Mouse (Mus musculus): ENCODE measurements at regions not wholly inside any gene's neighbourhood (a gene's known extent, or its start where the extent isn't known, plus 50 kb on each side); places are given as distances from the start of the nearest gene placed in this dataset.
"Not testable (repeated sequence)": the region's sequence is repeated elsewhere in the genome, so short reads cannot be mapped to it uniquely, and the experiment has no call there.

GRCm38 (mm10) chr13:61805300-61805699 is 235.4 kb upstream of the Cts3 start:
- not testable (repeated sequence) for DNase-seq (ENCODE audit: low read depth)

DNA sequence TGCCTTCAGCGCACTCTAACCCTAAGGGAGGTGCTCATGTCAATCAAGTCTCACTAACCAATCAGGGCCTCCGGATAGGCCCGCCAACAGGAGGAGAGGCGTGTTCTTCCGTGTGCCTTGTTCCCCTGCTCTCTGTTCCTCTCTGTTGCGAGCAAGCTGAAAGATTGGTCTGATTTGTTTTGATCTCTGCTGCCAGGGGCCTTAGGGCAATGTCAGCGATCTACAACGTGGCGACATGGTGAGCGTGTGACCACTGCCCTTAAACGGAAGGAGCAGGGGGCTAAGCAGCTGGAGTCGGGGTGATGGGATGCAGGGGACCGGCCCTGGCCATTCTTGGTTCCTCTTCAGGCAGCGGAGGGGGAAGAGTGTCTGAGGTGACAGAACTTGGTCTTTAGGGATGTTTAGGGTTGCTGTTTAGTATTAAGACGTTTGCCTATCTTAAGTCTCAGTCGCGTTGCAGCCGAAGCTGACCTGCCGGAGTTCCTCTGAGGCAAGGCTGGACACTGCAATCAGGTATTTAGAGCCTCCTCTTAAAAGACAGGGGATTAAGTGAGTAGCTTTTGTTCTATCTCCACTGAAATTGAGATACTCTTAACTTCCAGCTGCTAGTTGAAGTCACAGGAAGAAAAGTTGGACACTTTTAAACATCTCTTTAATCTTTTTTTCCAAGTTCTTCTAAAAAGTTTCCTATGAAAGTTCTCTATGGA is 234.4 kb upstream of the Cts3 start:
- peak; percentile 0 for DNase-seq (ENCODE audit: low read depth)

DNA sequence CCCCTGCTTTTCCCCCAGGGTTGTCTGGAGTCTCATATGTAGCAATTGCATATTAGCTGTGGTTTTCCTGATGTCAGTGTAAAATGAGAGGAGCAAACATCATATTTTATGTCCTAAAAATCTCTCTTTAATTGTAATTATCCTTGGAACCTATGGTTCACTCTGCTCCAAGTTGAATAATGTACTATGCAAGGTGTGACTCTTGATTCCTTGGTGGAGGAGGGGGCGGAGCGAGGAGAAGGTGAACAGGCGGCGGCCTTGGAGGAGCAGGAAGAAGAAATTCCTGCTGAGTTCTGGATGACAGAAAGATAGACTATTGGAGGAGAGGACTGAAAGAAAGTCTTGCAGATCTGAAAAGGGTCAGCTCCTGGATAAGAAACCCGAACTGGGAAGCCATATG is 233.8 kb upstream of the Cts3 start:
- not testable (repeated sequence) for DNase-seq (ENCODE audit: low read depth)

GRCm38 (mm10) chr13:61763457-61763856 is 193.5 kb upstream of the Cts3 start:
- DNase-seq (ENCODE audit: low read depth): not testable (repeated sequence)

Measured in c-Kit-positive CD71-negative TER-119-negative erythroid progenitor cells, embryonic 14.5 days (primary cell).